Mouse (Mus musculus): ENCODE results near the gene N4bp1.

The N4bp1 gene

GRCm38 (mm10) chr8:86894194-86894761 is 9.2 kb upstream of the N4bp1 start:
- DNase-seq, result no peak

- DNase-seq, result no peak
These were observed 8.5 kb upstream of the N4bp1 start for GRCm38 (mm10) chr8:86893554-86893953.

GRCm38 (mm10) chr8:86891533-86891932 is 6.5 kb upstream of the N4bp1 start:
- DNase-seq, result no peak

- no peak for DNase-seq
These were observed 3.2 kb upstream of the N4bp1 start for GRCm38 (mm10) chr8:86888058-86888939.

- DNase-seq, result no peak
These were observed 991 bp downstream of the N4bp1 start for GRCm38 (mm10) chr8:86884067-86884466.

- no peak for DNase-seq
These were observed 2.2 kb downstream of the N4bp1 start for GRCm38 (mm10) chr8:86882568-86883478.

GRCm38 (mm10) chr8:86881951-86882350 is 3.1 kb downstream of the N4bp1 start:
- DNase-seq, result no peak

- no peak for DNase-seq
These were observed 3.9 kb downstream of the N4bp1 start for GRCm38 (mm10) chr8:86881068-86881609.

- DNase-seq, result peak; percentile 89
These were observed 8.2 kb downstream of the N4bp1 start for GRCm38 (mm10) chr8:86876831-86877230.

GRCm38 (mm10) chr8:86874055-86874454 is 11.0 kb downstream of the N4bp1 start:
- no peak for DNase-seq

GRCm38 (mm10) chr8:86873151-86873550 is 11.9 kb downstream of the N4bp1 start:
- peak; percentile 37 for DNase-seq

- DNase-seq, result peak; percentile 86
These were observed 12.8 kb downstream of the N4bp1 start for GRCm38 (mm10) chr8:86872097-86872815.

GRCm38 (mm10) chr8:86871421-86871820 is 13.6 kb downstream of the N4bp1 start:
- DNase-seq, result no peak

GRCm38 (mm10) chr8:86870771-86871170 is 14.3 kb downstream of the N4bp1 start:
- DNase-seq, result no peak

GRCm38 (mm10) chr8:86868041-86868440 is 17.0 kb downstream of the N4bp1 start:
- no peak for DNase-seq

- DNase-seq, result no peak
These were observed 20.3 kb downstream of the N4bp1 start for GRCm38 (mm10) chr8:86864764-86865163.

GRCm38 (mm10) chr8:86862837-86863236 is 22.2 kb downstream of the N4bp1 start:
- DNase-seq, result no peak

GRCm38 (mm10) chr8:86862155-86862816 is 22.8 kb downstream of the N4bp1 start:
- no peak for DNase-seq

- no peak for DNase-seq
These were observed 23.5 kb downstream of the N4bp1 start for GRCm38 (mm10) chr8:86861516-86861915.

- no peak for DNase-seq
These were observed 28.8 kb downstream of the N4bp1 start for GRCm38 (mm10) chr8:86856248-86856647.

GRCm38 (mm10) chr8:86854686-86855085 is 30.4 kb downstream of the N4bp1 start:
- DNase-seq, result no peak

- DNase-seq, result no peak
These were observed 31.1 kb downstream of the N4bp1 start for GRCm38 (mm10) chr8:86853989-86854373.

Measured in cerebellum, adult 11-12 months (tissue).